Mouse (Mus musculus): ENCODE results near the gene Mup4. TPM values are rescaled to one million over a fixed set of nuclear protein-coding genes. Genes with fewer than 3 reads are reported as not detected.

Mup4 gene
- polyA plus RNA-seq, 1 experiment from 2014 or later: not detected

- no peaks in the 10 kb centered on the region for H3K36me3 ChIP-seq
- no peak overlapping the region for H3K4me3 ChIP-seq (replicated peaks)
- H3K27me3 ChIP-seq (replicated peaks): no peaks in the 10 kb centered on the region
- H3K9me3 ChIP-seq: no peaks in the 10 kb centered on the region
- H3K27ac ChIP-seq: no peak overlapping the region
- H3K9ac ChIP-seq: no peak overlapping the region
- no peaks in the 10 kb centered on the region for H3K4me1 ChIP-seq
- no peak overlapping the region for H3K4me2 ChIP-seq
- 41% methylated on average over 10 of the region's 10 CpGs for WGBS
- no peak for ATAC-seq (ENCODE audit: insufficient read depth, low FRiP score, low read depth)
Observed at GRCm38 (mm10) chr4:59907657-59908230, 52.8 kb downstream of the Mup4 start.

GRCm38 (mm10) chr4:59907092-59907491, 53.4 kb downstream of the Mup4 start:
- WGBS: 72% methylated on average over 6 of the region's 6 CpGs
- H3K4me2 ChIP-seq: no peak overlapping the region
- no peak overlapping the region for H3K4me3 ChIP-seq (replicated peaks)
- ATAC-seq (ENCODE audit: insufficient read depth, low FRiP score, low read depth): no peak; the same call in 1 of the 2 replicates
- no peaks in the 10 kb centered on the region for H3K9me3 ChIP-seq
- H3K27ac ChIP-seq: no peak overlapping the region
- H3K4me1 ChIP-seq: no peaks in the 10 kb centered on the region
- H3K9ac ChIP-seq: no peak overlapping the region
- H3K27me3 ChIP-seq (replicated peaks): no peaks in the 10 kb centered on the region
- no peaks in the 10 kb centered on the region for H3K36me3 ChIP-seq

Other genes with a start within 250 kb of the Mup4 start
- gene Inip, start 159.1 kb downstream of the Mup4 start, polyA plus RNA-seq (2015; fragmentation: Nextera tagmentation; extraction: Ambion mirVana): 44.0 and 46.9 TPM in 2 replicates
- 7.3 and 8.6 TPM in 2 replicates for gene Snx30, start 154.9 kb downstream of the Mup4 start, polyA plus RNA-seq (2015; fragmentation: Nextera tagmentation; extraction: Ambion mirVana)
- gene Slc46a2, start 45.7 kb downstream of the Mup4 start, polyA plus RNA-seq (2015; fragmentation: Nextera tagmentation; extraction: Ambion mirVana): 0.10 TPM in 1 of 2 replicates, not detected in the other
- not detected in 2 replicates for gene Mup6, start 3.6 kb upstream of the Mup4 start, polyA plus RNA-seq (2015; fragmentation: Nextera tagmentation; extraction: Ambion mirVana)
- gene Mup7, start 109.8 kb upstream of the Mup4 start, polyA plus RNA-seq (2015; fragmentation: Nextera tagmentation; extraction: Ambion mirVana): not detected in 2 replicates
- gene Mup2, start 193.6 kb upstream of the Mup4 start, polyA plus RNA-seq (2015; fragmentation: Nextera tagmentation; extraction: Ambion mirVana): not detected in 2 replicates

All from stomach, embryonic 15.5 days (tissue).